Mouse (Mus musculus) liver, adult 2 months (tissue): Measurements from ENCODE around the gene Slc25a38.

Source experiments
- CTCF ChIP-seq: fragments of 200-500 bp; IDR thresholded peaks from 2 replicates; pipeline ENCODE4 v1.5.1; 2011; ENCODE audit warnings: low read depth, low read length, control low read depth
- POLR2A ChIP-seq: fragments of 200-500 bp; IDR thresholded peaks from 2 replicates; pipeline ENCODE4 v1.6.1; 2011; ENCODE audit warnings: low read length, control low read depth; ENCODE audit not compliant: insufficient read depth; ENCODE audit errors: extremely low read depth

DNA sequence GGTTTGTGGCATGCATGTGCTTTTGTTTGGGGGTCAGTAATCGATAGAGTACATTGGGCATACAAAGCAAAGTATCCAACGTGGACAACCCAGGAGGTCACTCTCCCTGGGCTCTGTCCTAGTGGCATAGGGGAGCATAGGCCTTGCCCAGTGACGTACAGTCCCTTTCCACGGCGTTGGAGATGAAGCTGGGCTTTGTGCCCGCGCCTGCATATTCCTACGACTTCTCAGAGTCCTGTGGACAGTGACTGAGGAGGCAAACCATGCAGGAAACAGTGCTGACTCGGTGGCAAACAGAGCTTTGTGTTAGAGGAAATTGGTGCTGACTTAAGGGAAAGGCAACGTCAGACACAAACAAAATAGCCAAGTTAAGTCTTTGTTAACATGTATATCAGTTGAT lies 19.1 kb downstream of the Slc25a38 start:
- TF ChIP-seq POLR2A (no peak), CTCF (no peak)
